Mouse (Mus musculus): ENCODE data around the gene 4930539E08Rik.

DNA sequence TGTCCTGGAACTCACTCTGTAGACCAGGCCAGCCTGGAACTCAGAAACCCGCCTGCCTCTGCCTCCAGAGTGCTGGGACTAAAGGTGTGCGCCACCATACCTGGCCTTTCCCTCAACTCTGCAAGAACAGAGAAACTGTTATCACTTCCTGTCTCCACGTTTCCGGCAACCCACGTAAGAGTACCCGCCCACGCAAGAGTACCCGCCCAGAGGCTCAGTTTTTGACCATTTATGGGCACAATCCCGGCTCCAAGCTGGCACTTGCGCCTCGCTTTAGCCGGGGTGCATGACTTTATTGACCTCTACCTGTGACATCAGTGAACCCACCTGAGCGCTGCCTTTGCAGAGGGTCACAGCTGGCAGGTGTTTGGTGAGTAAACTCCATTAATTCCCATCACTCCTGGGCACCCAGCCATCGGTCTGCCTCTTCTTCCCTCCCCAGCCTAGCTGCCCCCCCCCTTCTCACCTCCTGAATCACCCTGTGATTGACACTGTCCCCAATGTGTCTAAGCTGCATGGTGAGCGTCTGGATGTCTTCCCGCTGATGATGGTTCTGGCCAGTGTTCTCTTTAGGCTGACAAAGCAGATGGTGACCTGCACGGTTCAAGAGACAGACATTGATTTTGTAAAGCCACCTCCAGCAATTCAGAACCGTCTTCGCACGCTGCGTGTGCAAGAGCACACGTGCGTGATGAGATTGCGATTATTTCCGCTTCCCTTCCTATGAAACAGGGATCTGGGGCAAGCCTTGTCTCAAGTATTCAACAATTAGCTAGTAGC, 25.8 kb upstream of the 4930539E08Rik start:
- no peak for TF ChIP-seq CTCF (IDR thresholded peaks at IDR 0.05; ENCODE audit: control insufficient read depth, insufficient read depth, low read length)
- no peak for TF ChIP-seq POLR2A (IDR thresholded peaks at IDR 0.05; ENCODE audit: borderline replicate concordance, control insufficient read depth, low read depth, low read length)

All from bone marrow, adult 2 months (tissue).